Mouse (Mus musculus): ENCODE measurements around the gene Gpr68.

DNA sequence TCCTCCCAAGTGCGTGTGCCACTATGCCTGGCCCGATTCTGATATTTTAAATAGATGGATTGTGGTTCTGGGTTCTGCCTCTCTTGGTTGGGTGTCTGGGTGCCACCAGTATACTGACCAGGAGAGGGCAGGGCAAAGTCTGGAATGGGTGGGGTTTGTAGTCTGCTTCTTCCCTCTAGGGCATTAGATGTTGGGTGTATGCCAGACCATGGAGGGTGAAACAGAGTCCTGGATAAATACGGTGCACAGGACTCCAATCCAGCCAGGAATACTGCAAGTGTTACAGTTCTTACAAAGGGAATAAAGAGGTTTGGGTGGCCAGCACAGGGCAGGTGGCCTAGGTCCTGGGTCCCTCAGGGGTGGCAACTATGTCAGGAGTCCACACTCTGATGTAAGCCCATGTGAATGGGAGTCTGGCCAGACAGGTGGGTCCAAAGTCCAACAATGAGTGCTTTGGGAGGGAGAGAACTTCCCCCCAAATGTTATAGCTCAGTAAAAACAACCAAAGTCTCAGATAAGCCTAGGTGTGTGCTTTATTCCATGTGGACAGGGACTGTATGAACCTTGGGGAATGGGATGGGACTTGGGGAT lies 45.0 kb downstream of the Gpr68 start:
- no peak for TF ChIP-seq POLR2A (IDR thresholded peaks at IDR 0.05; ENCODE audit: control insufficient read depth, extremely low read depth, insufficient read depth, low read length, poor library complexity)
- TF ChIP-seq CTCF (IDR thresholded peaks at IDR 0.05; ENCODE audit: borderline replicate concordance, control insufficient read depth, extremely low read depth, insufficient read depth, low read length, poor library complexity), result no peak

Data from thymus, adult 2 months (tissue).